Mouse (Mus musculus): ENCODE data around the gene Btg2.

Gene Btg2

GRCm38 (mm10) chr1:134060849-134061569 is 17.9 kb downstream of the Btg2 start:
- DNase-seq (ENCODE audit: inconsistent age in 2 of 2, low spot score in 1 of 2) = peak; percentile 96 to 98

GRCm38 (mm10) chr1:134059739-134060695 is 18.9 kb downstream of the Btg2 start:
- DNase-seq (ENCODE audit: inconsistent age in 2 of 2, low spot score in 1 of 2) = peak in 1 of 2 experiments; percentile 62

GRCm38 (mm10) chr1:134058870-134059269 is 20.1 kb downstream of the Btg2 start:
- peak in 1 of 2 experiments; percentile 59 for DNase-seq (ENCODE audit: inconsistent age in 2 of 2, low spot score in 1 of 2)

- peak; percentile 64 to 74 for DNase-seq (ENCODE audit: inconsistent age in 2 of 2, low spot score in 1 of 2)
Observed at GRCm38 (mm10) chr1:134057736-134058135, 21.2 kb downstream of the Btg2 start.

- no peak for DNase-seq (ENCODE audit: inconsistent age in 2 of 2, low spot score in 1 of 2)
Observed at GRCm38 (mm10) chr1:134056285-134056684, 22.6 kb downstream of the Btg2 start.

GRCm38 (mm10) chr1:134055666-134056245 is 23.2 kb downstream of the Btg2 start:
- no peak for DNase-seq (ENCODE audit: inconsistent age in 2 of 2, low spot score in 1 of 2)

- peak in 1 of 2 experiments; percentile 20 for DNase-seq (ENCODE audit: inconsistent age in 2 of 2, low spot score in 1 of 2)
Observed at GRCm38 (mm10) chr1:134055058-134055457, 23.9 kb downstream of the Btg2 start.

- DNase-seq (ENCODE audit: inconsistent age in 2 of 2, low spot score in 1 of 2) = peak; percentile 85 to 95
Observed at GRCm38 (mm10) chr1:134053207-134053606, 25.7 kb downstream of the Btg2 start.

GRCm38 (mm10) chr1:134049542-134049941 is 29.4 kb downstream of the Btg2 start:
- DNase-seq (ENCODE audit: inconsistent age in 2 of 2, low spot score in 1 of 2) = no peak

GRCm38 (mm10) chr1:134048759-134049158 is 30.2 kb downstream of the Btg2 start:
- DNase-seq (ENCODE audit: inconsistent age in 2 of 2, low spot score in 1 of 2) = peak; percentile 67 to 87

- DNase-seq (ENCODE audit: inconsistent age in 2 of 2, low spot score in 1 of 2) = no peak
Observed at GRCm38 (mm10) chr1:134047431-134047830, 31.5 kb downstream of the Btg2 start.

- peak in 1 of 2 experiments; percentile 40 for DNase-seq (ENCODE audit: inconsistent age in 2 of 2, low spot score in 1 of 2)
Observed at GRCm38 (mm10) chr1:134046387-134046786, 32.5 kb downstream of the Btg2 start.

GRCm38 (mm10) chr1:134045971-134046370 is 32.9 kb downstream of the Btg2 start:
- peak; percentile 81 to 92 for DNase-seq (ENCODE audit: inconsistent age in 2 of 2, low spot score in 1 of 2)

- DNase-seq (ENCODE audit: inconsistent age in 2 of 2, low spot score in 1 of 2) = no peak
Observed at GRCm38 (mm10) chr1:134044805-134045204, 34.1 kb downstream of the Btg2 start.

GRCm38 (mm10) chr1:134042341-134042740 is 36.6 kb downstream of the Btg2 start:
- no peak for DNase-seq (ENCODE audit: inconsistent age in 2 of 2, low spot score in 1 of 2)

- DNase-seq (ENCODE audit: inconsistent age in 2 of 2, low spot score in 1 of 2) = no peak
Observed at GRCm38 (mm10) chr1:134041900-134042299, 37.0 kb downstream of the Btg2 start.

GRCm38 (mm10) chr1:134039361-134039760 is 39.6 kb downstream of the Btg2 start:
- DNase-seq (ENCODE audit: inconsistent age in 2 of 2, low spot score in 1 of 2) = no peak

GRCm38 (mm10) chr1:134038336-134038735 is 40.6 kb downstream of the Btg2 start:
- no peak for DNase-seq (ENCODE audit: inconsistent age in 2 of 2, low spot score in 1 of 2)

GRCm38 (mm10) chr1:134037172-134037571 is 41.7 kb downstream of the Btg2 start, which contains the start of gene Fmod:
TSS of gene Fmod (plus strand) at chr1:134037254.
- DNase-seq (ENCODE audit: inconsistent age in 2 of 2, low spot score in 1 of 2) = no peak

GRCm38 (mm10) chr1:134036492-134036891 is 42.4 kb downstream of the Btg2 start:
- no peak for DNase-seq (ENCODE audit: inconsistent age in 2 of 2, low spot score in 1 of 2)

GRCm38 (mm10) chr1:134028161-134028846 is 50.6 kb downstream of the Btg2 start:
- DNase-seq (ENCODE audit: inconsistent age in 2 of 2, low spot score in 1 of 2) = no peak

Measured in adrenal gland, adult (tissue).